Mouse (Mus musculus): ENCODE measurements around the gene Gm20741.

The Gm20741 gene

DNA sequence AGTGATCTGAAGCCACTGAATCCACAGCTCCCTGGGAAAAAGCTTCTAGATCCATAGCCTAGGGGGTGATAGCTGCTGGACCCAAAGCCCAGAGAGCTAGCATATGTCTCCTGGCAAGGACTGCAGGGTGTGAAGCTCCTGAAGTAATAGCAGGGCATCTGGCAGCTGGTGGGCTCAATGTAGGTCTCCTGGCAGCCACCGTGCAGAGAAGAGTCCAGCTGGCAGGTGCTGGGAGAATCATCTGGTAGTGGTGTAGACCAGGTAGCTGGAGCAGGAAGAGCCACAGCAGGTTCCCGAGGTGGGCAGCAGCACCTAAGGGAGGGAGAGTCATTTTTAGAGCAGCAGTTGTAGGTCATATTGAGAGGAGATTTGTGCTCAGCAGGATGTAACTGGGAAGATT lies at the start of gene Gm20741:
Gene Gm20741, minus strand, starts transcription at position 394 of the 400 bp plus-strand sequence.
- no peak for DNase-seq (ENCODE audit: low spot score)

DNA sequence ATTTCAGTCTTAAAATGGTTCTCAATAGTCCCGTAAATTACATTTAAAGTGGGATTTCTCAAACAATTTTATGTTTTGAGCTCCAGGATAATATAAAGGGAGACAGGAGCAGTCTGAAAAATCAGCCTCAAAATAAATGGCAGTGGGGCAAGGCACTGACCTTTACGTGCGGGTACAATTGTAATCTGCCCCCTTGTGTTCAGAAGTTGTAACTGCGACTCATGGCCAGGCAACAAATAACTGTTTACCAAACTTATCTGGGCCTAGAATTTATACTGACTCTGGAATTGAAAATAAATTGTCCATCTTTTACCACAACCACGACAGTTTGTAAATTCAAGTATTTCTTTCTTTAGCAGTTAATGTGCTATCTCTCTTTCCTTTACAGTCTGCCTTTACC lies 39.4 kb upstream of the Gm20741 start:
- no peak for DNase-seq (ENCODE audit: low spot score)

DNA sequence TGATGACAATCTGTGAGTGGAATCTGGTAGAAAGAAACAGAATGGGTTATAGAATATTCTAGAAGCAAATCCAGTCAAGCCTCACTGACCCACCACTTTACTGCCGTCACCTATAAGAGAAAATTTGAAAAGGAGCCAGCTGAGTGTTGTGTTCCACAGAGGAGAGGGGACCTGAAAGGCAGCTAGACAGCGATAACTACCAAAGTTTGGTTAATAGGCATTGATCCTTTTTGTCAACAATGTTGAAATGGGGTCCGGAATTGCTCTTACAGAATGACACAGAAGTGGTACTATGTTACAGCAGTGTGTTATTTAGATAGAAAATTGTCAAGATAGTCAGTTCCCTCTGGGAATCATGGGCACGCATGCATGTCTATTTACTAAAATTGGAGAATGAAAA lies 36.5 kb upstream of the Gm20741 start:
- DNase-seq (ENCODE audit: low spot score) = no peak

DNA sequence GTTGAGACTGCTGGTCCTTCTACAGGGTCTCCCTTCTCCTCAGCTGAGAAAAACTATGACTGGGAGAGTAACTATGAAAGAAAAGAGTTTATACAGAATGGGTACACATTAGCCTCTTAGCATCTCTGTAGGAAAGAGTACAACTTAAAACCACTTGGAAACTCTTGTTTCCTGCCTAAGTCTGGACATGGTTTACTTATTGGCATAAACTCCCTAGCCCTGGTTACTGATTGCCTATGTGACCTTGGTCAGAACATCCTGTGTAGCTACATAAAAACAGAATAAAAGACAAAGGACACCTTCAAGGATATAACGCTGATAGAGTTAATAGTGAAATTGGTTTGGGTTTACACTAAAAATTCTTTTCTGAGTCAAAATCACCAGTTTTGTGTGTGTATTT lies 35.3 kb upstream of the Gm20741 start:
- no peak for DNase-seq (ENCODE audit: low spot score)

DNA sequence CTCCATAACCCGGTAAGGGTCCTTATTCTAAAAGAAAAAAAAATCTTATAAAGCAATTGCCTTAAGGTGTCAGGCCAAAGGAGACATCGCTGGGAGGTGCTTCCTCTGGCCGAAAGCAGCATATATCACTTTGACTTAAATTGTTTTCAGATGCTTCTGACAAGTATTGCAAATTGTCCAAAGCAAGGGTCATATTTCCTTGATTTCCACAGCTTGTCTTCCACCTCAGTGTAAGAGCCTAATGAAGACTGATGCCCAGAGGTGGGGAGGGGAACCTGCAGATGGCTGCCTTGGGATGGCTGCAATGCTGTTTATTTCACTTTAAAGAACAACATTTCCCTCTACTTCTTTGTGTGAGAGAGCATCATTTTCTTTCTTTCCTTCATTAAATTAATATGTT lies 15.0 kb upstream of the Gm20741 start:
- DNase-seq (ENCODE audit: low spot score) = no peak

DNA sequence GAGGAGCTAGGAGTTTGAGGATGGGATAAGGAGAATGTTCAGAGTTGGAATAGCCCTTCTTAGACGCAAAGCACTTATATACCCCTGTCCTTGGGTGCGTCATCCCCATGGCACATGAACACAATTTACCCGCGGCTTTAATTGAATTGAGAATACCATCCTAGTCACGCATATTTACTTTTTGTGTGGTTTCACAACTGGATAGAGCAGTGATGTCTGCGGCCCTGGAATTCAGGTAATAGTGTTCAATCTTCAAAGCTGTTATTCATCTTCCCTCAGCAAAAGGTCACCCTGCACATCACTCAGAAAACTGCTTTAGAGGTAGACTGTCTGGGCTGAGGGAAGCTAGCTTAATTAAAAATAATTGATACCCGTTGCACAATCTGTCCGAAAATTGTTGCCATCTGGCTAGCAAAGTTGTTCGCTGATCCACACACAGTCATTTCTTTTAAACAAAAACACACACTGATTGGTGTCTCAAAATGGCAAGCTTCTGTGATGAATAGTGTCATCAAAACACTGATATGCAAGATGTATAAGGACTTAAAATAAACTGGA lies 14.2 kb upstream of the Gm20741 start, which contains the start of gene Krtap14:
Gene Krtap14, minus strand, starts transcription at position 51 of the 558 bp plus-strand sequence.
- DNase-seq (ENCODE audit: low spot score) = no peak

DNA sequence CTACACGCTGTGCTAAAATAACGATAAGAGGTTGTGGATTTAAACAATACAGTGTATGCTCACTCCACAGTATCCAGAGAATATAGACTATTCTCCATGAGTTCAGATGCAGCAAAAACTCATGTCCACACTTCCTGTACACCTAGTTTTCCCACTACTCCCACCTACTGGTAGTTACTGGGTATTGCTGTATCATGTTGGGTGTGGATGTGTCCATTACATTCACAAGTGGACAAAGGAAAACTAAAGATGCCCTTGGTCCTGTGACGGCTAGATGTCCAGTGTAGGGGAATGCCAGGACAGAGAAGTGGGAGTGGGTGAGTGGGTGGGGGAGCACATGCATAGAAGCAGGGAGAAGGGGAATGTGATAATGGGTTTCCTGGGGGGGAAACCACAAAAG lies 11.7 kb upstream of the Gm20741 start:
- no peak for DNase-seq (ENCODE audit: low spot score)

DNA sequence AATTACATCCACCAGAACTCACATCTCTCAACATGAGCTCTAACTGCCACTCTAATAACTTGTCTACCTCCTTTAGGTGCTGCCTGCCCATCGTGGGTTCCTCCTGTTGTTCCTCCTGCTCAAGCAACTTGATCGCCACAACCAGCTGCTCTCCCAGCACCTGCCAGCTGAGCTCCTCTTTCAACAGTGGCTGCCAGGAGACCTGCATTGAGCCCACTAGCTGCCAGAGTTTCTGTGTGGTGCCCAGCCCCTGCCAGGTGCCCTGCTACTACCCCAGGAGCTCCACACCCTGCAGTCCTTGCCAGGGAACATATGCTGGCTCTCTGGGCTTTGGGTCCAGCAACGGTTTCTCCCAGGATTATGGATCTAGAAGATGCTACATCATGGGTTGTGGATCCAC lies 8.0 kb upstream of the Gm20741 start, which contains the start of gene Krtap15:
Gene Krtap15, plus strand, starts transcription at position 150 of the 400 bp plus-strand sequence.
- no peak for DNase-seq (ENCODE audit: low spot score)

DNA sequence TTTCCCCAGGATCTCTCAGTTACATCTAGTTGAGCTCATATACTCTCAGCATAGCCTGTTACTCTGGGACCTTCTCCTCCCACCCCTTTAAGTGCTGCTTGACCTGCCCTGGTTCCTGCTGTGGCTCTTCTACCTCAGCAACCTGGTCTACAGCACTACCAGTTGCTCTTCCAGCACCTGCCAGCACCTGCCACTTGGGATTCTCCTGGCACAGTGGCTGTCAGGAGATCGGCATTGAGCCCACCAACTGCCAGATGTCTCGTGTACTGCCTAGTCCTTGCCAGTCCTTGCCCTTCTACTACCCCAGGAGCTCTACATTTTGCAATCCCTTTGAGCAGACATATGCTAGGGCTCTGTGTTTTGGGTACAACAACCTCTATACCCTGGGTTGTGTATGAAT lies 25.2 kb downstream of the Gm20741 start:
- no peak for DNase-seq (ENCODE audit: low spot score)

DNA sequence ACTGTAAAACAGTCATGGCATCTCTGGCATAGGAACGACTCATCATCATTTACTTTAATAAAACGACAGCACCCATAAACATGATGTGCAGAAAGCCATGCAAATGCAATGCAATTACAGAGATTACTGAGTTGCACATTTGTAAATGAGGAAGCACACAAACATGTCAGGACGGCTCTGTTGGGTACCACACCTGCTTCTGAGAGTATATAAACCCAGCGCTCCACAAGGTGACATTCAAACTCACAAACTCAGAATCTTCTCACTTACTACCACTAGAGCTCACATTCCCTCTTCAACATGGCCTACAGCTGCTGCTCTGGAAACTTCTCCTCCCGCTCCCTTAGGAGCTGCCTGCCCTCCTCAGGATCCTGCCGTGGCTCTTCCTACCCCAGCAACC lies 34.4 kb downstream of the Gm20741 start, which contains the start of gene Gm5965:
Gene Gm5965, plus strand, starts transcription at position 301 of the 400 bp plus-strand sequence.
- no peak for DNase-seq (ENCODE audit: low spot score)

DNA sequence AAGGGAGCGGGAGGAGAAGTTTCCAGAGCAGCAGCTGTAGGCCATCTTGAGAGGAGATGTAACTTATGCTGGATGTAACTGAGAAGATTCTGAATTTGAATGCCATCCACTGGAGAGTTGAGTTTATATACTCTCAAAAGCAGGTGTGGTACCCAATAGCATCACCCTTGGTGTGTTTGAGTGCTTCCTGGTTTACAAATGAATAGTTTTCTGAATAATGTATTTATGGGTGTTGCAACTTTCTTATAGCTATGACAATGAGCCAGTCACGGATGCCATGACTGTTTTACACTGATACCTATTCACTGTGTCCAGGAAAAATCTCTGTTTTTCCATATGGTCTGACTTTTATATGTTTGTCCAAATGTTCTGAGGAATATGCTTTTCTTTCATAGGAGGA lies 37.9 kb downstream of the Gm20741 start, which contains the start of gene 2310057N15Rik:
Gene 2310057N15Rik, minus strand, starts transcription at position 101 of the 400 bp plus-strand sequence.
- no peak for DNase-seq (ENCODE audit: low spot score)

Data from testis, postnatal 10 days (tissue).